Mouse (Mus musculus): Measurements from ENCODE around the gene Pgs1. TPM values are rescaled to one million over a fixed set of nuclear protein-coding genes. Genes with fewer than 3 reads are reported as not detected.

Gene Pgs1
- total and polyA plus RNA-seq, 2 experiments from 2014 or later: 20.3 to 33.0 TPM

GRCm38 (mm10) chr11:118009865-118010571 is 23.9 kb downstream of the Pgs1 start:
- DNase-seq (ENCODE audit: low spot score): no peak
- no peak overlapping the region for H3K27ac ChIP-seq (ENCODE audit: low read depth)
- no peak overlapping the region for H3K4me3 ChIP-seq (ENCODE audit: low read depth, low read length)
- WGBS: 47% methylated on average over 4 of the region's 4 CpGs
- H3K36me3 ChIP-seq (replicated peaks; ENCODE audit: control insufficient read depth, insufficient read depth, low read length): peaks cover 26% of the 10 kb centered on the region
- H3K9me3 ChIP-seq (replicated peaks; ENCODE audit: control insufficient read depth, low read length): no peaks in the 10 kb centered on the region
- no peaks in the 10 kb centered on the region for H3K27me3 ChIP-seq (ENCODE audit: control insufficient read depth, insufficient read depth, low read length)
- TF ChIP-seq CTCF (IDR thresholded peaks at IDR 0.05; ENCODE audit: low read depth) (no peak), EP300 (IDR thresholded peaks at IDR 0.05; ENCODE audit: low read depth) (no peak)
- no peak overlapping the region for H3K4me2 ChIP-seq (ENCODE audit: low read depth, low read length)
- peaks cover 24% of the 10 kb centered on the region; the same call in 1 of the 2 replicates for H3K4me1 ChIP-seq (ENCODE audit: control insufficient read depth, insufficient read depth)
- no peak overlapping the region for H3K9ac ChIP-seq (replicated peaks; ENCODE audit: low read depth, low read length)
- ATAC-seq (ENCODE audit: insufficient read depth, low read depth): no peak

GRCm38 (mm10) chr11:118012595-118012994 is 26.5 kb downstream of the Pgs1 start:
- TF ChIP-seq EP300 (IDR thresholded peaks at IDR 0.05; ENCODE audit: low read depth) (no peak), CTCF (IDR thresholded peaks at IDR 0.05; ENCODE audit: low read depth) (no peak)
- Histone ChIP-seq H3K27ac (ENCODE audit: low read depth) (no peak overlapping the region), H3K36me3 (replicated peaks; ENCODE audit: control insufficient read depth, insufficient read depth, low read length) (peaks cover 19% of the 10 kb centered on the region), H3K4me2 (ENCODE audit: low read depth, low read length) (no peak overlapping the region), H3K4me1 (ENCODE audit: control insufficient read depth, insufficient read depth) (peaks cover 20% of the 10 kb centered on the region; the same call in 1 of the 2 replicates), H3K9ac (replicated peaks; ENCODE audit: low read depth, low read length) (no peak overlapping the region), H3K4me3 (ENCODE audit: low read depth, low read length) (no peak overlapping the region), H3K9me3 (replicated peaks; ENCODE audit: control insufficient read depth, low read length) (no peaks in the 10 kb centered on the region), H3K27me3 (ENCODE audit: control insufficient read depth, insufficient read depth, low read length) (no peaks in the 10 kb centered on the region)
- WGBS: 74% methylated on average over 1 of the region's 1 CpGs
- no peak for DNase-seq (ENCODE audit: low spot score)
- no peak for ATAC-seq (ENCODE audit: insufficient read depth, low read depth)

GRCm38 (mm10) chr11:118013339-118013738 is 27.2 kb downstream of the Pgs1 start:
- DNase-seq (ENCODE audit: low spot score) (no peak), ATAC-seq (ENCODE audit: insufficient read depth, low read depth) (no peak)
- 84% methylated on average over 2 of the region's 2 CpGs for WGBS
- Histone ChIP-seq H3K9ac (replicated peaks; ENCODE audit: low read depth, low read length) (no peak overlapping the region), H3K4me3 (ENCODE audit: low read depth, low read length) (no peak overlapping the region), H3K36me3 (replicated peaks; ENCODE audit: control insufficient read depth, insufficient read depth, low read length) (peaks cover 26% of the 10 kb centered on the region), H3K4me2 (ENCODE audit: low read depth, low read length) (no peak overlapping the region), H3K4me1 (ENCODE audit: control insufficient read depth, insufficient read depth) (peaks cover 13% of the 10 kb centered on the region; the same call in 1 of the 2 replicates), H3K27me3 (ENCODE audit: control insufficient read depth, insufficient read depth, low read length) (no peaks in the 10 kb centered on the region), H3K27ac (ENCODE audit: low read depth) (no peak overlapping the region; the same call in 1 of the 2 replicates), H3K9me3 (replicated peaks; ENCODE audit: control insufficient read depth, low read length) (no peaks in the 10 kb centered on the region)
- TF ChIP-seq EP300 (IDR thresholded peaks at IDR 0.05; ENCODE audit: low read depth): no peak
- TF ChIP-seq CTCF (IDR thresholded peaks at IDR 0.05; ENCODE audit: low read depth): no peak

GRCm38 (mm10) chr11:118014391-118014995 is 28.4 kb downstream of the Pgs1 start:
- Histone ChIP-seq H3K36me3 (replicated peaks; ENCODE audit: control insufficient read depth, insufficient read depth, low read length) (peaks cover 30% of the 10 kb centered on the region), H3K9ac (replicated peaks; ENCODE audit: low read depth, low read length) (no peak overlapping the region; the same call in 1 of the 2 replicates), H3K9me3 (replicated peaks; ENCODE audit: control insufficient read depth, low read length) (no peaks in the 10 kb centered on the region), H3K27me3 (ENCODE audit: control insufficient read depth, insufficient read depth, low read length) (no peaks in the 10 kb centered on the region), H3K4me2 (ENCODE audit: low read depth, low read length) (peak overlapping the region; percentile 16; the same call in 1 of the 2 replicates), H3K4me1 (ENCODE audit: control insufficient read depth, insufficient read depth) (peaks cover 1% of the 10 kb centered on the region; the same call in 1 of the 2 replicates), H3K27ac (ENCODE audit: low read depth) (peak overlapping the region; percentile 43; the same call in 1 of the 2 replicates), H3K4me3 (ENCODE audit: low read depth, low read length) (no peak overlapping the region)
- DNase-seq (ENCODE audit: low spot score) (no peak), ATAC-seq (ENCODE audit: insufficient read depth, low read depth) (no peak)
- 78% methylated on average over 12 of the region's 12 CpGs for WGBS
- no peak for TF ChIP-seq CTCF (IDR thresholded peaks at IDR 0.05; ENCODE audit: low read depth)
- TF ChIP-seq EP300 (IDR thresholded peaks at IDR 0.05; ENCODE audit: low read depth): no peak

GRCm38 (mm10) chr11:118015381-118016145 is 29.5 kb downstream of the Pgs1 start:
- no peak for ATAC-seq (ENCODE audit: insufficient read depth, low read depth)
- H3K27me3 ChIP-seq (ENCODE audit: control insufficient read depth, insufficient read depth, low read length): no peaks in the 10 kb centered on the region
- H3K36me3 ChIP-seq (replicated peaks; ENCODE audit: control insufficient read depth, insufficient read depth, low read length): peaks cover 37% of the 10 kb centered on the region
- WGBS: 71% methylated on average over 8 of the region's 8 CpGs
- no peak overlapping the region; the same call in 1 of the 2 replicates for H3K9ac ChIP-seq (replicated peaks; ENCODE audit: low read depth, low read length)
- H3K9me3 ChIP-seq (replicated peaks; ENCODE audit: control insufficient read depth, low read length): no peaks in the 10 kb centered on the region
- H3K4me2 ChIP-seq (ENCODE audit: low read depth, low read length): peak overlapping the region; percentile 16; the same call in 1 of the 2 replicates
- TF ChIP-seq CTCF (IDR thresholded peaks at IDR 0.05; ENCODE audit: low read depth): no peak
- no peak overlapping the region for H3K4me3 ChIP-seq (ENCODE audit: low read depth, low read length)
- H3K27ac ChIP-seq (ENCODE audit: low read depth): no peak overlapping the region; the same call in 1 of the 2 replicates
- H3K4me1 ChIP-seq (ENCODE audit: control insufficient read depth, insufficient read depth): no peaks in the 10 kb centered on the region
- DNase-seq (ENCODE audit: low spot score): no peak
